Mouse (Mus musculus) left cerebral cortex, postnatal 36 days (tissue): ENCODE results near the gene Med27. TPM values are rescaled to one million over a fixed set of nuclear protein-coding genes. Genes with fewer than 3 reads are reported as not detected.

Experiments
- DNase-seq, 2 experiments: peaks; one replicate each; pipeline ENCODE4 v3.0.0; 2021 to 2022; ENCODE audit warnings: low spot score in 2 of 2, mixed read lengths in 1 of 2
- intact Hi-C: fragments of 180-260 bp; cut with DNase I; formaldehyde crosslinking; loops from one replicate; pipeline ENCODE4 v1.15.1; 2025
- total RNA-seq, 2 experiments: library from RNA; stranded (reverse); gene quantifications; 2 replicates each; pipeline ENCODE4 v1.2.3; 2021

The Med27 gene
- total RNA-seq, 2 experiments from 2014 or later = 36.4 to 40.4 TPM

DNA sequence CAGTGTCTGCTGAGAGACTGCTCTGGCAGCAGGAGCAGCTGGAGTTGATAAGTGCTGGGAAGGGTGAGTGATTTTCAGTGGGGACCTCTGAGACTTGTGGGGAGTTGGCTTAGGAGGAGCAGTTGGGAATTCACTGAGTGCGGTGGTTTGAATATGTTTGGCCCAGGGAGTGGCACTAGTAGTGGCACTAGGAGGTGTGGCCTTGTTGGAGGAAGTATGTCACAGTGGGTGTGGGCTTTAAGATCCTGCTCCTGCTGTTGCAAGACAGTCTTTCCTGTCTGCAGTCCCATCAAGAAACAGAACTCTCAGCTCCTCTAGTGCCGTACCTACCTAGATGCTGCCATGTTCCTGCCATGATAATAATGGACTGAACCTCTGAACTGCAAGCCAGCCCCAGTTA is 115.2 kb downstream of the Med27 start:
- DNase-seq = no peak

DNA sequence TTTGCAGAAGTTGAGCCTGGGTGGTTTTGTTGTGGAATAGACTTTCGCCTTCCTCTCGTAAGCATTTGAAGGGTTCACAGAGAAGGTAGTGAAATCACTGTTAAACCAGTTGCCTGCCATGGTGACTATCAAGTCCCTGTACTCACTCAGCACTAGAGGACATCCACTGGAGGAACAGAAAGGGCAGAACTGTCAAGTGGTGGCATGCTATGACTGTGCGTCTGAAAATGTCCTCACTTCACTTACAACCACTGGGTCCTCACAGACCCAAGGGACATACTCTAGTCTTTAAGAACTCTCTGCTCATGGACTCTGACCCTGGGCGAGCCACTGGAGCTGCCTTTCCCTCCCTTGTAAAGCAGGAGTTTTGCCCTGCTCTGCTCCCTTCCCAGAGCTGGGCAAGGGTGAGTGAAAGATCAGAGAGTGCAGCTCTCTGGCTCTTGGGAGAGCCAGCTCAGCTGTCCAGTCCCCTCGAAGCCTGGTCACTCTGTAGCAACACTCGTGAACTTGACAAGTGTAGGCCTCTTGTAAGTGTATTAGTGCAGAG is 116.5 kb downstream of the Med27 start:
- intact Hi-C loops = no loop called here
- DNase-seq = no peak

More for the DNA sequence above, 115.2 kb downstream of the Med27 start:
- intact Hi-C loops = no loop called here

DNA sequence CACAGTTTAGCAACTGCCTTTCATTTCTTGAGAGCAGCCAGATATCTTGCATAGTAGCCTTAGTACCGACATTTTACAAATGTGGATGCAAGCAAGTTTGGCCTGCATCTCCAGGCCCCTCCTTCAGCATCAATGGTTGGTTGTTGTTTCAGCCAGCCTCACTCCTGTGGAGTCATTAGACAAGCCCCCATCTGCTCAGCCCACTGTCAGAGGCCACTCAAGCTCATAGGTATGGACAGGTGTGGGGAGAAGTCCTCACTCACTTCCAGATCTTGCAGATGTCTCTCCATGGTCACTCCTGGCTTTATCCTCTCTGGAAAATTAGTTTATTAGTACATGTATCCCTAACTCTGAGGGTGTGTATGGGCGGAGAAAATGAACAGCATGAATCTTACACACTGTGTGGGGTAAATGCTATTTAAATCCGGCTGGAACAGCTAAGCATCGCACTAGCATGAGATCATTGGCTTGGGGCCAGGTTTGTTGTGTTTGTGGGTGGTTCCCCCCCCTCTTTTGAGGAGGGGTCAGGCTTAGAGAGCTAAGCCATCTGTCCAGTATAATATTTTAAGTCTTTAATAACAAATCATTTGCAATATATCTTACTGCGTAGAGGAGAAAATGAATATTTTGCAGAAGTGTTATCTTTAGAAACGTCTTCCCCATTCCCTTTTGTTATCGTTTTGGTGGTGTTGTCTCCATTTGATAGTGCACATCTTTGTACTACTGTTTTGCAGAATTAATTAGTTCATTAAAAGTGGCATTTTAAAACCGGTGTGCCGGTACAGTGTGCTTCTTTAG is 118.4 kb downstream of the Med27 start:
- peak in 1 of 2 experiments; percentile 58 for DNase-seq
- intact Hi-C loops = no loop called here

DNA sequence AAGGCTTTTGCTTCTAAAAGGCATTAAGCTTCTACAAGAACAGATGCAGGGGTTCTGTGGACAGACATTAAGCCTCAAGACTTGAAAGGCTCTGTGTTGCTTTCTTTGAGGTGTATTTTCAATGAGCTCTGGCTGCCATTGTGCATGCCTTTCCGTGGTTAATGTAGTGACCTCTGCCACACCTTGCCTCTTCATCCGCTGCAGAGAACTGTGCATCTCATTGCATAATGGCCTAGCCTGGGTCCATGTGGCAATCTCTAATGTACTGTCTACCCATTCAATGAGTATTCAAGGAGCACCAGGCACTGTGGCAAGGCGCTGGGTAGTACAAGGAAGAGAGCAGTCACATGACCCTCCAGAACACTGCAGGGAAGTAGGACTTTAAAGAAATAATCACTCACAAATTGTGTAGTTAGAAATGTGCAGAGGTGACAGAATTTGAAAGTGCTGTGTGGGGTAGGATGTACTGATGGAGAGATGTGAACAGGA is 119.1 kb downstream of the Med27 start:
- intact Hi-C loops = no loop called here
- no peak for DNase-seq

DNA sequence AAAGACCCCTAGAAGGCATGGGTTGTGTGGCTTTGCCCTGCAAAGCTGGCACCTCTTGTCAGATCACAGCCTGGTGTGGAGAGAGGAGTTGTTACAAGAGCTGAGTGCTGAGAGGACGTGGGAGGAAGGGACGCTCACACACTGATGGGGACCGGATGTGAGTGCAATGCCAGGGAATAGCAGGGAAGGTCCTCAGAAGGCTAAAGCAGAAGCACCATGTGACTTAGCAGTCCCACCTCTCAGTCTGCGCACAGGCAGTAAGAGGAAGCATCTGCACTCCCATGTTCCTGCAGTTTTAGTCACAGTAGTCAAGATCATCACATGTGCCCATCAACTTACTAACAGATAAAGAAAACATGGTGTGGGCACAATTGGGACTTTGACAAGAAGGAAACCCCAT is 119.8 kb downstream of the Med27 start:
- peak in 1 of 2 experiments; percentile 22 for DNase-seq
- intact Hi-C loops = no loop called here

DNA sequence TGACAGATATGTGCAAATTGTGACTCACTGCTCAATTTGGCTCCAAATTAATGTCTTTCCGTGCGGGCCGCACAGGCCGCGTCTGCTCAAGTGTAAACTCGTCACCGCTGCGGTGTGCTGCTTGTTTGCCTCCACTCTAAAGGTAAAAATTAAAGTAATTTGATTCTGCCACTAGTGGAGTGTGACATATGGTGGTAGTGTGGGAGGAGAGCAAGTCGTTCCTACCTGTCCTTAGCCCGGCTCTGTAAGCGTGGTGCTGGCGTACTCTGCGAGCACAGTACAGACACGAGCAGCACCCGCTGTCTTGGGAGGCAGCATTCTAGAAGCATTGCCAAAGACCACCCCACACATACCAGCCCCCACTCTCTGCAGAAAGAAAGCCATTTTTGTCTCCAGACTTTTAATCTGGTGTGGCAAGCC is 121.9 kb downstream of the Med27 start:
- intact Hi-C loops = loop anchor here (2.0 kb wide), 1 partner anchor 68 kb away; no protein-coding TSS in a partner anchor
- DNase-seq = peak; percentile 64 to 76

DNA sequence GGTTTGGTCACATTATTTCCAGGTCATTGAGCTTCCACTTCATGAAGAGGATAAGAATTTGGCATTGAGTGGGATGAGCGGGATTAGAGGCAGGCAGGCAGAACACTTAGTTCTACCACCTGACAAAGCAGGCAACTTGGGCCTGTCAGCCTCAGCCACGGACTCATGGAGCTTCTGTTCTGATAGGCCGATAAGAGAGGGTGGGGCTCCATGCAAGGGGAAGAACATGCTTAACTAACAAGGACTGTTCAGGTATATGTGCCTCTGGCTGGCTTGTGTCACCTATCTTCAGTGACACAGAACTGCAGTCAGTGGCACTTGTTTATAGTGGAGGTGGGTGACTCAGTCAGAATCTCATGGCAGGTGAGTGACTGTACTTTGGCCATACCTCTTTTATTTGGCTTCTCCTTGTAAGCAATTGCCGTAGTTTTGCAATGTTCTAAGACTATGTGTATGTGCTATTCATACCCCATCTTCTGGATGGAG is 126.4 kb downstream of the Med27 start:
- intact Hi-C loops = no loop called here
- no peak for DNase-seq

DNA sequence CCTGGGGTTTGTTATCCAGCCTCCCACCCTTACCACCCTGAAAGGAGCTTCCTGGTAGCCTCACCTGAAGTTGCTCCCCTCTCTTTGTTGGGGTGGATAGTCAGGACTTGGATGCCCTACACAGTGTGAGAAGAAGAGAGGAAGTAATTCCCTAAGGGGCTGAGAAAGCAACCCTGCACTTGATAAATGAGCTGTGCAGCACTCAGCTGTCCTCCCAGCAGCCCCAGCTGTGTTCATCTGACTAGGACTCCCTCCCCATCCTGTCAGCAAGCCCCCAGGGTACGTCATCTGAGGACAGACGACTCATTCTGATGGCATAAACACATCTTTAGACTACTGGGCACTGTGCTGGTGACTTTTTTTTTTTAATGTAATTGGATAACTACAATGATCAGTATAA is 127.3 kb downstream of the Med27 start:
- no peak for DNase-seq
- intact Hi-C loops = no loop called here

DNA sequence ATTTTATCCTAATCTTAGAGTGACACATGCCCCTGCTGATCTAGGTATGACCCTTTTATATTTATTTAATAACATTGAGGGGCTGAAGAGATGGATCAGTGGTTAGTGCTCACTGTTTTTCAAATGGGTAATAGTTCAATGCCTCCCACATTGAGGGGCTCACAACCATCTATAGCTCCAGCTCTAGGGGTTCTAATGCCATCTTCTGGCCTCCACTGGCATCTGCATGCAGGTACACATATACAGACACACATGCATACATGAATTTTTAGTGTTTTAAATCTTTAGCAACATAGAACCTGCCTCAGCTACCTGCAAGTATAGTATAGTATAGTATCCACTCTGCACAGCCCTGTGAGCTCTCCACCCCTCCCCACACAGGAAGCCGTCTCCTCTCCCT is 130.1 kb downstream of the Med27 start:
- intact Hi-C loops = loop anchor here (5.0 kb wide), 1 partner anchor 129 kb away; the partner anchor contains the start of gene Med27
- no peak for DNase-seq

DNA sequence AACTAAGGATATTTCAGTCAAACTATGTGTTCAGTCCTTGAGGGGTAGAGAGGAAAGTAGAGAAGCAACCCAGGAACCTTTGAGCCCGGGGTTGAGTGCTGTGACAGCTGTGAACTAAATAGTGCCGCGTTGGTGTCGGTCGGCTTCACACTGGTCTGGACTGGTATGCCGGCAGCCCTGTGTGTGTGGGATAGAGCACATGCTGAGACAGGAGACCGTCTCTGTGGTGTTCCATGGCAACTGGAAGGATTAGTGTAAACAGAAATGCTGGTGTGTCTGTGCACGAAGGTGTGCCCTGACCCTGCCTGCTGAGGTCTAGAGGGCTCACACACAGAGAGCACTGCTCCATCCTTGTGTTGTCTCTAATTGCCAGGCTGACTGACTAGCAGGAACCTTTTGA is 135.2 kb downstream of the Med27 start:
- no peak for DNase-seq
- intact Hi-C loops = no loop called here

DNA sequence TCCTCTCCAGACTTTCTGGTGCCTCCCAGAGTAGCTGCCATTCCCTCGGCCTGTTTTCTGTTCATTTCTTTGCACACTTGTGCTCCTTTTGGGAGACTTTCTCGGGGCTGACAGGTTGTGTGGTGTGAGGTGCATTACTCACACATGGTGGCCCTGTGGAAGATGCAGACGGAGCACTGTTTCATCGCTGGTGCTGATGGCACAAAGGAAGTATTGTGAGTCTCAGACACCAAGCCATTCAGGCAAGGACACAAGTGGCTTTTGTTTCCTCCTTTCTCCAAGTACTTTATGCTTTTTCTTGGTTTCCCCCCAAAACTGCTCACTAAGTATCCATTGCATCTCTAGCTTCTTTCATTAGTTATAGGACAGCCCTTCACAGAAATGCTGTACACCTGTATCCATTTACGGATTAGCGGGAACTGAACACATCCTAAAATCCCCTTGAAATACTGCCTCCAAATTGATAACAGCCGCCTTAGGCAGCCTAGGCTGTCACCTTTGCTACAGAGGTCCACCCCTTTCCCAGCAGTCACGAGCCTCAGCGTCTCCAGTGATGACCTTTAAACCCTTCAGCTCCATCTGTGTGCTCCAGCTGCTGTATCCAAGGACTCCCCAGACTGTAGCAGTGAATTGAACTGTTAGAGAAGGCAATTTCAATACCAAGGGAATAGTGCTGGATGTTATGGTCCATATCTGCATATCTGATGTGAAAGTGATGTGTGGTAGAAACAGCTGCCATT is 136.5 kb downstream of the Med27 start:
- intact Hi-C loops = no loop called here
- DNase-seq = no peak

DNA sequence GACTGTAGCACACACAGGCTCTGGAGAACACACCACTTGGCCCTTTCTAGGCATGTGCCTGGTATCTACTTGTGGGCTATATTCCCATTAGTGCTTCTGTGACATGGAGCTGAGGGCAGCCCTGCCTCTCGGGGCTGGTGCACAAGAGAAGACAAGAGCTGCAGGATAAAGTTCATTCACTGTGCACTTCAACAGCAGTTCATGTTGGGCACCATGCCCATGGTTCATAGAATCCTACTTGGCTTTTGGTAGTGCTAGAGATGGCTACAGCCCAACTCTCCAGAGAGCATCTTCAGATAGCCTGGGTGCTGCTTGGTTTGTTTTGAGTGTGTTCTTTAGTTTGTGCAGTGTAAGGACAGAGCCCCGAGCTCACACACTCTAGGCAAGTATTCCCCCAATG is 138.9 kb downstream of the Med27 start:
- no peak for DNase-seq
- intact Hi-C loops = no loop called here

DNA sequence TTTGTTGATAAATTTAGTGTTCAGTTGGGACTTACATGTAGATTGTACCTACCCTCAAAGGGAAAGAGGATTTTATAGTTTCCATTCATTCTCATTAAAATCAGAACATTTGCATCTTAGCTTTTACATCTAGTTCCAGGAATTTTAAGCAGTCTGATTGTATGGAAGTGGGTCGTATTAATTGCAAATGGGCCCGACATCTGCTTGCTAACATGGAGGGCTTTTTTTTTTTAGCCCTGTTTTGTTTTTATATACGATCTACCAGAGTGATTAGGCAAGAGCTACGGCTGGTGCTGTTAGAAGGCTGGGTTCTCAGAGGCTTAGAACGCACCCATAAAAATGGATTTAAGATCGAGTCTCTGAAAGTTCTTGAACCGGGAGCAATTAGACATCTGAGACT is 139.9 kb downstream of the Med27 start:
- intact Hi-C loops = no loop called here
- no peak for DNase-seq

DNA sequence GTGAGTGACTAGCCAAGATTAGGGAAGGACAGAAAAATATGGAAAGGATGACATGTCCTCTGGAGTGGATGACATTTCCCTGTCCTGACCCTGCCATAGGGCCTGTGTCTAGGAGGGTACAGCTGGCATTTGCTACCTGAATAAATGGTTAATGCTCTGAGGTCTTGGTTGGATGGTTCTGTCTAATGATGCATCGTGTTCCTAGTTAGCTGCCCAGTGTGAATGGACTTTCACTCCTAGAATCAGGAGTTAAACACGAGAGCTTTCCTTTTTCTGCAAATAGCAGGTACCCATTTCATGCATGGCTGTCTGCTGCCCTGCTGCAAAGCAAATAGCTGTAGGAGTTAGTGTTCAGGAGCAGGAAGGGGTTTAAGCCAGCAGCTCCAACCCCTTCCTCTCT is 141.0 kb downstream of the Med27 start:
- intact Hi-C loops = no loop called here
- no peak for DNase-seq

DNA sequence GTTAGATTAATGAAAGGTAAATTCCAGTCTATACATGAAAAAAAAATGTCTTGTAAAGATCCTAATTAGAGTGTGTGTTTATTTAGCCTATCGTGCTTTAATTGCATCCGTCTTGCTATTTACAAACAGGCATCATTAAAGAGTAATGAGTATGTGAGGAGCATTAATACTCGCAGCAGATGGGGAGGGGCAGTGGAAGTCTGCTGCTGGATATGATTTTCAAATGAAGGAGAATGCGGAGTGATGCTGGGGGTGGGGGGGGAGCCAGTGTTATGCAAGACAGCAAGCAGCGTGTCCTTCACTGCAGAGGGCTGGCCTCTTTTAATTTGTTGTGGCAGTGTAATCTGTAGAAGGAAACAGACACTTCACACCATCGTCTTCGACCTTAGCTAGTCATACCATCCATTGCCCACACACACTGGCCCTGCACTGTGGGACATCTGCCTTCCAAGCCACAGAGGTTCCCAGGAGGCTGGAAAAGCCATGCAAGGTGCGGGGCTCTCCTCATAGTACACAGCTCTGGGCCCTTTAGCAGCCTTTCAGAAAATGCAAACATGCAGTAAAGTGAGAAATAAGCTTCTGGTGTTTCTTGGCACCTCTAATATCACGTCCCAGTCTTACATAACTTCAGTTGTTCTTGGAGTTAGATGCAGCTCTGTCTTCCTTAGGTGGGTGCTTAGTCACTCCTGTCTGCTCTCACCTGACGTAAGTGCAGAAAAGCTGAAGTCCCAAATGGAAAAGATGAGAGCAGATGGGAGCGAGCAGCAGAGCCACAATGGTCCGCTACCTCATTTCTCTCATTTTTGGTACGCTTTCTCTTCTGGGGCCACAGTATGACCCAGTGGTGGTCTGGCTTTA is 142.0 kb downstream of the Med27 start:
- no peak for DNase-seq
- intact Hi-C loops = no loop called here

DNA sequence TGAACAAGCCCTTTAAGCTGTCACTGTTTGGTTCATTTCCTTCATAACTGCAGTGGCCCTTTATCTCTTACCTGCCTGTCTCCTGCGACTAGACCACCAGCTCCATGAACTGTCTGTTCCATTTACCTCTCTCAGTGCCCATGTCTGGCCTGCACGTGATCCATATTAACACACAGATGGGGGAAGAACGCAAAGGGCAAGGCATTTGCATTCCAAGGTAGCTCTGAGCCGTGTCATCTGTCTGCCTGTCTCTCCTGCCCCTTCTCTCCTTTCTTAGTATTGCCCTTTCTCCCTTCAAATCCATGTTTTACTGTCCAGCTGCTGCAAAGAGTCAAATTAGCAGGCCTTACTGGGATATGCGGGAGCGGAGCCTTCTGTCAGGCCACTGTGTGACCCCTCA is 145.0 kb downstream of the Med27 start:
- no peak for DNase-seq
- intact Hi-C loops = no loop called here

DNA sequence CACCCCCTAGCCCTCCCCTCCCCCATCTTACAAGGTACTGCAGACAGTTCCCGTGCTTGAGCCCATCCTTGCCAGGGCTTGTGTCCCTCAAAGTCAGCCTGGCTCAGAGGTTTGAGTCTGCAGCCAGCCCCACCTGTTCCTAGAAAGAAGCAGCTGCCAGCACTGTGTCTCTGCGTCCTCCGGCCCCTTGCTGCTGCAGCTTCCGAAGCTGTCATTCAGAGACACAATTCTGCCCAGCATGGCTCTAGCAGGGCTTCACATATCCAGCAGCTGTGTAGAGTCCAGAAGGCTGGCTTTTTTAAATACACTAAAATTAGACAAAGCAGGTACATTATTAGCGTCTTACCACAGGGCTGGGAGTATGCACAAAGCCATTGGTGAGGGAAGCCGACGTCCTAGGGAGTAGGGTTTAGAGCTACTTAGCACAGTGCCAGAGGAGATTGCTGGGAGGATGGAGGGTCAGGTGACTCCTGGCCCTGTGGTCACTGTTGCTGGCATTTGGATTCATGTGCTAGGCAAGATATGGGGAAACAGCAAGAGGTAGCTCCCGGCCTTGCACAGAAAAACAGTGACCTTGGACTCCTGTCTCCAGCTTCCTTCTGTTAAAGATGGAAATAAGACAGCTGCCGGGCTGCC is 146.9 kb downstream of the Med27 start:
- intact Hi-C loops = no loop called here

DNA sequence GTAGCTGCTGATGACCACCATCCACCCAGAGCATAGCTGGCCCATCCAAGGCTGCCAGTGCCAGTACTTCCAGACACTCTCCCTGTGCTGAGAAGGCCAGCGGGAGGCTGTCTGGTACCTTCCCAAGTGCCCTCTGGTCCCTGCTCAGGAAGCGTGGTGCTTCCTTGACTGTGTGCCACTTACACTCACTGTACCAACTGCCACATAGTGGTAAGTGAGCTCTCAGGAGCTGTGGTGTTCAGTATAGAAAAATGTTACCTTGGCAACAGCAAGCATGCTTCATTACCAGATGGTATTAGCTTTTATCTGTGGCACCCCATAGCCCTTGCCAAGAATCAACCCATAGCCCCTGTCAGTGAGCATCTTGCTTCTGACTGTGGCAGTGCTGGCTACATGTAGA is 148.7 kb downstream of the Med27 start:
- no peak for DNase-seq
- intact Hi-C loops = no loop called here

More for the DNA sequence above, 146.9 kb downstream of the Med27 start:
- no peak for DNase-seq
